Mouse (Mus musculus) bone marrow, adult 2 months (tissue): ENCODE measurements around the gene Ric1.

Source experiments
- CTCF ChIP-seq: fragments of 200-500 bp; IDR thresholded peaks from 2 replicates; pipeline ENCODE4 v1.5.1; 2011; ENCODE audit warnings: low read length, control low read depth; ENCODE audit not compliant: control insufficient read depth, insufficient read depth
- POLR2A ChIP-seq: fragments of 200-500 bp; IDR thresholded peaks from 2 replicates; pipeline ENCODE4 v1.6.1; 2011; ENCODE audit warnings: low read depth, mild to moderate bottlenecking, control low read depth, low read length, borderline replicate concordance; ENCODE audit not compliant: control insufficient read depth

GRCm38 (mm10) chr19:29520996-29521560, 1.0 kb upstream of the Ric1 start:
- no peak for TF ChIP-seq POLR2A
- TF ChIP-seq CTCF: no peak
